Mouse (Mus musculus) embryo, embryonic 10 days (tissue): ENCODE results near the gene Mknk1.

Experiments
- DNase-seq: peaks from one replicate; pipeline ENCODE4 v3.0.0-alpha.2; 2015; ENCODE audit warnings: low spot score

Gene Mknk1

DNA sequence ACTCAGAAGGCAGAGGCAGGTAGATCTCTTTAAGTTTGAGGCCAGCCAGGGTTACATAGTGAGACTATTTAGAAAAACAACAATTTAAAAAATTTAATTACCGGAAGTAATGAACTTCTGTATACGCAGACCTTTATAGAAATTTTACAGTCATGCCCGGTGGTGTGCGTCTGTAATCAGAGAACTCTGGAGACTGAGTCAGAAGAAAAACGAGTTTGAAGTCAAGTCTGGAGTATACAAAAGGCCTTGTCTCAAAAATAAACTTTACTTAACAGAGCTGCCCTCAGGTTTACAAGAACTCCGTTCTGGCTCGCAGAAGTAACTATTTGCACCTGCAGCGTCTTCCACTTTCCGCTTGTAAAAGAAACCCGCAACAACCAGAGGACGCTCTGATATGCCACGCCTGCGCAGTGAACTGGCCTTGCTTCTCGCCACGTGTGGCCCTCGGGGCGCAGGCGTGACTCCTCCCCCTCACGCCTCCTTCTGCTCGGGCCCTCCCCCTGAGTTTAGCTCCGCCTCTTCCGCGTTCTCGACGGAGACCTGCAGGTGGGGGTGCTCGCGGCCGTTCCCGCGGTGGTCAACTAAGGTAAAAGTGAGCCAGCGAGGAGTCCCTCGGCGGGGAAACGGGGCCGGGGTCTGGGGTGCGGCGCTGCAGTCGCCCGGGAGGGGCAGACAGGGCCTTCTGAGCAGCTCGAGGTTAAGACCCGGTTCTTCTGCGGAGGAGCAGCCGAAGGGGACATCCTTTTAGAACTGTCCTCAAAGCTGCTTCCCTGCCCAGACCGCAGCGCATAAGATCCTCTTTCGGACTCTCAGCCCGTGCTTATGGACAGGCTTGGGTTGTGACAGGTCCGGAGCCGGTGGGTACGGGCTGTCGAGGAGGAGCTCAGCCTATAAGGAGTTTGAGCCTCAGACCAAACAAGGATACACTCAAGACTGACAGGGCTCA is at the start of gene Mknk1:
Mknk1 (plus strand) TSS at position 503 of the 946 bp plus-strand sequence.
- peak; percentile 98 for DNase-seq

DNA sequence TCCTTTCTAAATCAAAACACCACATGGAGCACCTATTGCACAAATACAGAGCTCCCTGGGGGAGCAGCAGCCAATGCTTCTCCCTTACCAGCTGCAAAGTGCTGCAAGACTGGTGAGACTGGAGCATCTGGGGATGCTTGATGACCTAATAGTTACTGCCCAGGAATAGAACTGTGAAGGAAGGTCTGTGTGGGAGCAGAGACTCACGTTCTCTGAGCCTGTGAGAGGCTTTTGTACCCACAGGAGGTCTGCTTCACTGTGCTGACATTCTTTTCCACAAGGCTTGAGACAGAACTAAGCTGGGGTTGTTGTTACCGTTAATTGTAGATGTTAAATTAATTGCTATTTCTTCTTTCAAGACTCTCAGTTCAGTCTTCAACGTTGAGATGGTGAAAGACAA is 48.1 kb upstream of the Mknk1 start:
- no peak for DNase-seq

GRCm38 (mm10) chr4:115795360-115795759 is 43.6 kb upstream of the Mknk1 start:
- DNase-seq: no peak

GRCm38 (mm10) chr4:115799981-115800380 is 39.0 kb upstream of the Mknk1 start:
- DNase-seq: no peak

DNA sequence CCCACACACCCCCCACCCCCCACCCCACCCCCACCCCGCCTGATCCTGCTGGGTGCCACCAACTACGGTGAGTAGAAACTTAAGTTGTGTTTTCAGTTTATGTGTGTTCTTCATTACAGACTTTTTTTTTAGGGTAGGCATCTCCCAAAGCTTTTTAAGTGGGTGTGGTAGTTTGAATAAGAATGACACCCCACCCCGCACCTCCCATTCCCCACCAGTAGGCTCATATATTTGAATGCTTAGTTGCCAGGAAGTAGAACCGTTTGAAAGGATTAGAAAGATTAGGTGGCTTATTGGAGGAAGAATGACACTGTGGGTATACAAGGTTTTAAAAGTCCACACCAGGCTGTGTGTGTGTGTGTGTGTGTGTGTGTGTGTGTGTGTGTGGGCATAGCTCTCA is 26.7 kb upstream of the Mknk1 start:
- no peak for DNase-seq

DNA sequence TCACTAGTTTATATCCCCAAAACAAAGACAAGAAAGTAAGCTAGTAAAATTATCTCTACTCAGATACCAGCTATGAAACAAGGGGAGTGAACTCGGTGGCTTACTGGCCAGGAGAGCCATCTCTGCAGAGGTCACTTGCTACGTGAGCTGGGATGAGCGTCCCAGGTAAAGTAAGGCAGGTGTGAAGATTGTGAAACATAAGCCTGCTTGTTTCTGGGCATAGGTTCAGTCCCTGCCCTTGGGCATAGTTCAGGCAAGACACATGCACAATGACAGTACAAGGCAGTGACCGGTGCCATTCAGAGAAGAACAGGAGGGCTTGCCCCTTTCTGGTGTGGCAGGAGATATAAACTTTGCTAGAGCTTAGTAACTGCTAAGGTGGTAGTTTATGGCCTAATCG is 23.4 kb upstream of the Mknk1 start:
- DNase-seq: no peak

- DNase-seq: no peak
These were observed 18.8 kb upstream of the Mknk1 start for GRCm38 (mm10) chr4:115820199-115820598.

GRCm38 (mm10) chr4:115820944-115821343 is 18.1 kb upstream of the Mknk1 start:
- no peak for DNase-seq

GRCm38 (mm10) chr4:115821431-115821830 is 17.6 kb upstream of the Mknk1 start:
- DNase-seq: no peak

- DNase-seq: no peak
These were observed 17.1 kb upstream of the Mknk1 start for GRCm38 (mm10) chr4:115821928-115822327.

GRCm38 (mm10) chr4:115824178-115824577 is 14.8 kb upstream of the Mknk1 start:
- no peak for DNase-seq

GRCm38 (mm10) chr4:115825271-115825670 is 13.7 kb upstream of the Mknk1 start:
- DNase-seq: no peak

DNA sequence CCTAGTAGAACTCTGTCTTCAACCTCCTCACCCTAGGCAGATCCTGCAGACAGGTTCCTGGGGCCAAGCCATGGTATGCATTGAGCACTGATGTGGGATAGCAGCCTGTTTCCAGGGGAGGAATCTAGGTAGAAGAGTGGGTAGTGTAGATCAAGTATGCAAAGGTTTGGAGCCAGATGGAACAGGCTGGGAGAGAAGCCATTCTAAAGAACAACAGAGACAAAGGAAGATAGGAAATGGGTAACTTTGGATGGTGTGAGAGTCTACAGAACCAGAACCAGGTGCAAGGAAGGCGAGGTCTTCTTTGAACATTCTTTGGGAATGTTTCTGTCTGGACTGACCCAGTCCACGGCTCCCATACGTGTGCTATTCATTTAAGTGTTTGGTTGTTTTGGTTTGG is 11.9 kb upstream of the Mknk1 start:
- DNase-seq: no peak

DNA sequence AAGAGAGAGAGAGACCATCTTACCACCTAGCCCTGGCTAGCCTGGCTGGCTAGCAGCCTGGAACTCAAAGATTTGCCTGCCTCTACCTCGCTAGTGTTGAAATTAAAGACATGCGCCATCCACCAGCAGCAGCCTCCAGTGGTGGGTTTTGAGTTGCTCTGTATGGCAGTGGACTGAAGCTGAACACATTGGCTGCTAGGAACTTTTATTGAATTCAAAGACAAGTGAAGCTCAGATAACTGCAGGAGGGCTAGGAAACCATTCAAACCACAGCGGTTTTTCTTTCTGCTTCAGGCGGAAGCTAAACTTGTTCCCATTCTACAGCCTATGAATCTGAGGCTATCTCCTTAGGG is 11.5 kb upstream of the Mknk1 start:
- peak; percentile 37 for DNase-seq

- peak; percentile 91 for DNase-seq
These were observed 11.0 kb upstream of the Mknk1 start, which contains the start of gene Mob3c for GRCm38 (mm10) chr4:115827888-115828571. Gene Mob3c (plus strand): TSS chr4:115828092.

DNA sequence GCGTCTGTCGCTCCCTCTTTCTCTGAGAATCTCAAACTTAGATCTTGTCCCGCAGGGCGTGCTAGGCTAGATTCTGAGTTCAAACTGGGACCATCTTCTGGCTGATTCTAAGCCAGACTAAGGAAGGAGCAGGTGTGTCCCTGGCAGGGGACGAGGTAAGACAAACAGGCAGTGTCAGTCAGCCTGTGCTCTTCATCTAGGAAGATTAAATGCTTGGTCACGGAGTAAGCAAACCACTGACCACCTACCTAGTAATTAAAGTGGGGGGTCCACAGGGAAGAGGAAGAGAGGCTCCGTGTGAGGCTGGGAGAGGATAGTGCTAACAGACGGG is 10.5 kb upstream of the Mknk1 start:
- no peak for DNase-seq

DNA sequence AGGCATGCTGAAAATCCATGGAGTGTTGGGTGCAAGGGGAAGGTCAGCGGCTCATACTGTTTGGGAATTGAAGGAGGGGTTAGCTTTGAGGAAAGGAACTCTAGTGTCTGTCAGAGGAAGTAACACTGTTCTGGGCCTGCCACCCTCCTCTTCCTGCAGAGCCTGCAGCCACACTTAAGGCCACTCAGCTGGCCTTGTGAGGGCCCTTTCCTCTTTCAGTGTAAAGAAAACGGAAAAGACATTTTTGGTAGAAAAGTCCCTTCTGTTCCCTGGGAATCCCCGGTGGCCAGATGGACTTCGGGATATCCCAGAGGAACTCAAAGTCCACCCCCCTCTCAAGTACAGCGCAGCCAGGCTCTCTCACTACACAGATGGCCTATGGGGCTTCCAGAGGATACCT is 8.5 kb upstream of the Mknk1 start:
- no peak for DNase-seq

DNA sequence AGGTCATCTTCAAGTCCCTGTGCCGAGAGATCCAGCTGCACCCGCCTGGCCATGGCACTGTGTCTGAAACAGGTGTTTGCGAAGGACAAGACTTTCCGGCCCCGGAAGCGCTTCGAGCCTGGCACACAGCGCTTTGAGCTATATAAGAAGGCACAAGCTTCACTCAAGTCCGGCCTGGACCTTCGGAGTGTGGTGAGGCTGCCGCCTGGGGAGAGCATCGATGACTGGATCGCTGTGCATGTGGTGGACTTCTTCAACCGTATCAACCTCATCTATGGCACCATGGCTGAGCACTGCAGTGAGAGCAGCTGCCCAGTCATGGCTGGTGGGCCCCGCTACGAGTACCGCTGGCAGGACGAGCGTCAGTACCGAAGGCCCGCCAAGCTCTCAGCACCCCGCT is 7.8 kb upstream of the Mknk1 start:
- no peak for DNase-seq

DNA sequence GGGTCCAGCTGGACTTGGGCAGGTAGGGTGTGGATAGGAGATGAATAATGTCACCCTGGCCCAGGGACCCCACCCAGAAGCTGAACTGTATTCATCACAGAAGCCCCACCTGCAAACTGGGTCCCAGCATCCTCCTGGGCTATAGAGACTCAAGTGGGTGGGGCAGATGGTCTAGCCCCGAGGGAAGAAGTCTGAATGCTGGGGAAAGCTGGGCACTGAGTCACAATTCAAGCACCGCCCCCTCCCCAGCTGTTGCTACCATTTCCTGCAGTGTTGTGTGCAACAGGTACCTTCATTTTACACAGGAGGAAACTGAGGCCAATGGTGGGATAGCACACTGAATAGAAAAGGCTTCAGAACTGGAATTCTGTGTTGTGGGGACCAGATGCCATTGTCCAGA is 7.0 kb upstream of the Mknk1 start:
- no peak for DNase-seq

- no peak for DNase-seq
These were observed 3.4 kb upstream of the Mknk1 start for GRCm38 (mm10) chr4:115835576-115835975.

- no peak for DNase-seq
These were observed 802 bp upstream of the Mknk1 start for GRCm38 (mm10) chr4:115838196-115838595.

DNA sequence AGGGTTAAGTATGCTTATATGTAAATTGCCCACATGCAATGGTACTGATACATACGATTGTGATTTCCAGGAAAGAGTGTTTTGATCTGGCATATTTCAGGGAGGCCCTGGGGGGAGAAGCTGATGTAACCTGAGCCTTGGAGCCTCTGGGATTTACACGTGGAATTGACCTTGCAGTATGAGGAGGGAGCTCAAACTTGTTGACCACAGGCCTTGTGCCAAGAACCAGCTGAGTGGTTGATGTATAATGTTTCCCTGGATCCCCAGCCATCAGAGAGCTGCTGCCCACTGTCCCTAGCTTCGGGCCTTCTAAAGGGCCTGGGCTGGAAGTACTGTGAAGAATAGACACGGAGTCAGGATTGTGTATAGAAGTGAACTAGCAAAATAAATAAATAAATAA is 958 bp downstream of the Mknk1 start:
- no peak for DNase-seq

GRCm38 (mm10) chr4:115840842-115841241 is 1.8 kb downstream of the Mknk1 start:
- no peak for DNase-seq

DNA sequence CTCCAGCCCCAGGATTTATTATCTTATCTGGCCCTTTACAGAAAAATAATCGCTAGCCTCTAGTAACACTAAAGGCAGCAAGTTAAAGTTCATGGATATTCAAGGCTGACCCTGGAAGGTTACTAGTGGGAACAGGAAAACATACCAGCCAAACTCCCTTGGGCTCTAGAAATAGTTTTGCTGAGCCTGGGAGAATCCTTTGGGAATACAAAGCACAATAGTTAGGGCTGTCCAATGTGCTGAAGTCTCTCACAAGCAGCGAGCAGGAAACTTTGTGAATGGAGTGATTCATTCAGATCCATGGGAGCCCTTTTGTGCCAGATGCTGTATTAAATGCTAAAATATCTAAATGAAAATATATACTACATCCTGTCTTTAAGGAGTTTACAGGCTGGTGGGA is 7.7 kb downstream of the Mknk1 start:
- DNase-seq: no peak
